Mouse (Mus musculus) thymus, postnatal 4 days (tissue): ENCODE results near the gene Wdr76.
"Not testable (repeated sequence)": the region's sequence is repeated elsewhere in the genome, so short reads cannot be mapped to it uniquely, and the experiment has no call there.

Experiments
- DNase-seq: peaks from one replicate; pipeline ENCODE4 v3.0.0; 2021

Gene Wdr76

GRCm38 (mm10) chr2:121522006-121522405 is 15.5 kb downstream of the Wdr76 start:
- no peak for DNase-seq

DNA sequence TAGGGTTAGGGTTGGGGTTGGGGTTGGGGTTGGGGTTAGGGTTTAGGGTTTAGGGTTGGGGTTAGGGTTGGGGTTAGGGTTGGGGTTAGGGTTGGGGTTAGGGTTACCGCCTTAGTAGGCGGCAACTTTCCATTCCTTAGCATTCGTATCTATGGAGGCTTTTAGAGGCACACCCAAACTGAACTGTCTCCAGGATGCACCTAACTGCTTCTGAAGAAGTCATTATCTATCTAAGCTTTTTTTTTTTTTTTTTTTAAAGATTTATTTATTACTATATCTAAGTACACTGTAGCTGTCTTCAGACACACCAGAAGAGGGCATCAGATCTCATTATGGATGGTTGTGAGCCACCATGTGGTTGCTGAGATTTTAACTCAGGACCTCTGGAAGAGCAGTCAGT is 16.3 kb downstream of the Wdr76 start:
- not testable (repeated sequence) for DNase-seq

- no peak for DNase-seq
Observed at GRCm38 (mm10) chr2:121525056-121525455, 18.5 kb downstream of the Wdr76 start.

- peak; percentile 16 for DNase-seq
Observed at GRCm38 (mm10) chr2:121544829-121545228, 38.3 kb downstream of the Wdr76 start.

- DNase-seq = no peak
Observed at GRCm38 (mm10) chr2:121549630-121550029, 43.1 kb downstream of the Wdr76 start.

DNA sequence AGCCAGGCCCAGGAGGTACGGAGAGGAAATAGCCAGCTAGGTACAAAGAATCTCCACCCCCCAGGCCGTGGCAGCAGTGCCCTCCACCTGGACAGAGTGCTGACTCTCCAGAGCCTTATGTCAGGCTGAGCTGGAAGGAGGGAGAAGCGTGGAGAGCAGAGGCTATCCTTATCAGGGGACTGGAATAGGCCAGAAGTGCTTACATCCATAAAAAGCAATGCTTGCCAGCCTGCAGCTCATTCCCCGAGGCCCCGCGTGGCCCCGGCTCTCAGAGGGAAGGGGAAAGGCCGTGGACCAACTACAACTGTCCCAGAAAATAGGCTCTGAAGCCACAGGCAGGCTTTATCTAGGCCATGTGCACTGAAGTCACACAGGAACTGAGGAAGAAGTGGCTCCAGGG is 44.7 kb downstream of the Wdr76 start:
- no peak for DNase-seq

- no peak for DNase-seq
Observed at GRCm38 (mm10) chr2:121563117-121563516, 56.6 kb downstream of the Wdr76 start.

DNA sequence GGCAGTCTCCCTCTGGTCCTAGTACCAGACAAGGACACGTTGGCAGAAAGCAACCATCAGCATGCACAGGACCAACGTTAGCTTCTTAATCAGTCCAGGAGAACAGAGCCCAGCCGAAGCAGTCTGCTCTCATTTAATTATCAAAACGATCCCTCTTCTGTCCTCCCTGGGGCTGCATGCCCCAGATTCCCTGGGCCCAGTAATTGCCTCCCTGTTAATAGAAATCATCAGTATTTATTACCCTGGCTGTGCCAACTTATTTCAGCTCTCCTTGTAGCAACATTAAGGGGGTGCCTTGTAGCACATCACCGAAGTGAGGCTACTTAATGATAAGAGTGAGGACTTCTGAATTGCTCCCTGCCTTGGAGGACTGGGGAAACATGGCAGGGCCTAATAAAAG is 59.4 kb downstream of the Wdr76 start:
- no peak for DNase-seq

GRCm38 (mm10) chr2:121570049-121570448 is 63.5 kb downstream of the Wdr76 start:
- DNase-seq = no peak

DNA sequence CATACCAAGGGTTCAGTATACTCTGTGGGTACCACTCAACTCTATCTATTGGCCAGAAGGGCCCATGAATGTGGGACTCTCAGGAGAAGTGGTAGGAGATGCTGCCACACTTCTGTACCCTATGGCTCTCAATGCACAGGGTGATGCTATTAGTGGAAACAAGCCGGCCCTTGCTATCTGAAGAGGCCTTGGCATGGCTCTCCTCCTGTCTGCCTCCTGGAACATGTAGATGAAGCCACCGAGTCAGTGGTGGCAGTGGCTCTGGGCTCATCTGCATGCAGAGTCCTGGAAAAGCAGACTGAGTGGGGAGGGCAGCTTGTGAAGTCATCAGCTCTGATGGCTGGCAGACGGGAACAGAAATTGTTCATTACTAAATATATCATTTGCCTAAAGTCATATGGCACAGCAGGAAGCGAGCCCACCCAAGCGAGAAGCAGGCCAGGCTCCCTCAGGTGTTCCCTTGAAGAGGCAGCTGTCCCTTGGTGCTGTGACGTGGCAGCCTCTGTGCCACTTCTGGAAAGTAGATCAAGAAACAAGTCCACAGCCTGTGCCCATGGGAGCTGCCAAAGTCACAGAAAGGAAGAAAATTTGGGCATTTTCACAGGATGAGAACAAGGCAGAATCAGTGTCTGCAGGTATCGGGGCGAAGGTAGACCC is 64.6 kb downstream of the Wdr76 start:
- DNase-seq = no peak

DNA sequence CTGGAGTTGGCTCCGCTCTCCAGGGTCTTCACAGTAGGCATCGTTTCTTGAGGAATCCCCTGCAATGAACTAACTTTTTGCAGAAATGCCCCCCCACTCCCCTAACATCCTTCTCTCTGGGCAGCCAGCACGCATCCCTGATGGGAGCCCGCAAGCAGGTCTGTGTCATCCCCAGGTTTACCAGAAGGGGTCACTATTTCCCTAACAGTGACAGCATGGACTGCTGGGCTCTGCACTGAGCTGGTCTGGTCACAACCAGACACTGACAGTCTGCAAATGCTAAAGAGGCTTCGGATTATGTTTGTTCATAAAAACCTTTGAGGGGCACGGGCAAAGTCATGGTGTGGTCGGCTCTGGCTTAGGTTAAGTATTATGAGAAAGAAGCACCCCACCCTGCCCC is 65.3 kb downstream of the Wdr76 start:
- DNase-seq = peak; percentile 83

- DNase-seq = no peak
Observed at GRCm38 (mm10) chr2:121574066-121574630, 67.6 kb downstream of the Wdr76 start.

DNA sequence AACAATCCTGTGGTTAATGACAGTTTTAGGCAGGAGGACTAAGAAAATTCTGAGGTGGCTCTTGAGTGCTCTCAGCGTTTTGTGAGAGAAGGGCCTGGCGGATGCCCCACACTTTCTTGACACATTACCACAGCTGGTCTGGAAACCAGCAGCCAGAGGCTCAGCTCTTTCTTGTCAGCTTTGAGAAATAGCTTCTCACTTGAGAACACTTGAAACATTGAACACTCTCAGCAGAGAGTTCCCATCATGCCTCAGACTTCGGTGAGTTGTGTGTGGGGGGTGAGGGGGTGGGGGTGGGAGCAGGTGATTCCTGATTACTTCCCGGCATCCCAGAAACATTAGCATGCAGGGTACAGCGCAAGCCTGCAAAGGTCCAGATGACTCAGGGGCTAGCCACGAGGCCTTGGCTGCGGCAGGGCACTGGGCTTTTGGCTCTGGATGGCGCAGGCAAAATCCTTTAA is 69.2 kb downstream of the Wdr76 start:
- no peak for DNase-seq

DNA sequence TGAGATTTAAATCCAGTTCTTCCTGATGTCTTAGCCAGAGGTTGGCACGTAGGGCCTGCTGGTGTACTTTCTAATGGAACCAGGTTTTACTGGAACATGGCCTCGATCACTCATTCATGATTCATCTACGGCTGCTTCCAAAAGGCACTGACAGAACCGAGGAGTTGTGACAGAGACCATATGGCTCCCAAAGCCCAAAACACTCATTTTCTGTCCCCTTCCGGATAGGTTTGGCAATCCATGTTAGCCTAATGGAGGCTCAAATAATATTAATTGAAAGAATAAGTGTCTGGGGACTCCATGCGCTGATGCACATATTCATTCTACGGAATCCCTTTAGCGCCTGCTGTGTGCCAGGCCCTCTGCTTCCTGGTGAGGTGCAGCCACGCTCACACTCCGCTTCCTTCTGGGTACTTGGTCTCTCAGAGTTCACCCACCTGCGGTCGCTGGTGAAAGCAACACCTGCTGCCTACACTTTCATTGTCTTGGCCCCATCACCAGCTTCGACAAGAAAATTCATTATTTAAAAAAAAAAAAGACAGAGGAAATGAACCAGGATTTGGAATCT is 76.4 kb downstream of the Wdr76 start:
- no peak for DNase-seq

DNA sequence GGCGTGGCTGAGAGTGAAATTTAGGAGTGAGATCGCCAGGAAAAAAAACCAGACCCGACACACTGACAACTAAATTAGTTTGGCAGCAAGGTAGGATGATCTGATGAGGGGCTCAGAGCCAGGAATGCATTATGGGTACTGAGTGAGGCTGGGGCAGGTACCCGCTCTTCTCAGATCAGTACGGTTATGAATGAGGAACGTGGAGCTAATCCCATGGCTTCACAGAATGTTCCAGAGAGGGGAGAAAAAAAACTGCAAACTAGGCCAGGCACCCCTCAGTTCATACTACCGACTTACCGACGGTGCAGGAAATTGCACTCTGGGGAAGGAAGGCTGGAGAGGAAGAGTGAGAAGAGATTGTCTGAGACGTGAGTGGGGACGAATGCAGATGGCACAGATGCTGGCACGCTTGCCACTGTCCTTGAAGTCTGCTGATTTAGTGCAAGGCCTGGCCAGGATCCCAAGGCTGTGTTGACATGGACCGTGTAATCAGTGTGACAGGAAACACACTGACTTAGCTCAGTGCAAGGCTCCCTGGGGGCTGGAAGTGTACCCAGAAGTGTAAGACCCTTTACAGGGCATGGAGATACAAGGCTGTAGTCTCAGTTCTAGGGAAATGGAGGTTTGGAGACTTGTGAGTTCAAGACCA is 77.1 kb downstream of the Wdr76 start:
- no peak for DNase-seq

DNA sequence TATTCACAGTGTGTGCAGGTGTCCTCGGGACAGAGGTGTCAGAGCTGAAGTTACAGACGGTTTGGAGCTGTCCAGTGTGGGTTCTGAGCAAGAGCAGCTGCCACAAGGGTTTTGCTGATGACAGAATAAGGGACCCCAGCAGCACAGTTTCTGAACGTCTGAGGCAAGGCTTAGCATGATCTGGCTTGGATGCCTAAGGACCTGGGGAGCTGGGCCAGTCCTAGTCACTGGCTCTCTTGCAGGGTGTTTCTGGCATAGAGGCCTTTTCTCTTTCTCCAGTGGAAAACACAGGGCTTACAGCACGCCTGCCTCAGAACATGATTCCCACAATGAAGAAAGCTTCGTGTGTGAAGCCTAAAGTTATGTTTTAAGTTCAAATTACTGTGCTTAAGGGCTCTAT is 78.2 kb downstream of the Wdr76 start:
- DNase-seq = no peak

GRCm38 (mm10) chr2:121587523-121588308 is 81.2 kb downstream of the Wdr76 start:
- peak; percentile 29 for DNase-seq

DNA sequence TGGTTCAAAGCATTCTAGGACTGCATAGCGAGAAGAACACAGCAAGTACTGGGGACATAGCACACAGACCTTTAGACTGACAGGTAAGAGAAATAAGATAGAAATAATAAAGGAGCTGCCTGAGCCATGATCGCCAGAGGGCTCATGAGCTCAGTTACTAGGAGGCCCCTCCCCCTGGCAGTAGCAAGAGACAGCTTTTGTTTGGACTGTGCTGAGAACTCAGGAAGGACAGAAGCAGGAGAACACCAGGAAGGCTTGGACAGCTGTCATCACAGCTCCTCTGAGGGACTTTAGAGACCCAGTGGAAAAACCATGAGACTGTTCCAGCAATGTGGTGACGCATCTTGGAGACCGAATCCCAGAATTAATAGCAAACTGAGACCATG is 81.8 kb downstream of the Wdr76 start:
- no peak for DNase-seq

DNA sequence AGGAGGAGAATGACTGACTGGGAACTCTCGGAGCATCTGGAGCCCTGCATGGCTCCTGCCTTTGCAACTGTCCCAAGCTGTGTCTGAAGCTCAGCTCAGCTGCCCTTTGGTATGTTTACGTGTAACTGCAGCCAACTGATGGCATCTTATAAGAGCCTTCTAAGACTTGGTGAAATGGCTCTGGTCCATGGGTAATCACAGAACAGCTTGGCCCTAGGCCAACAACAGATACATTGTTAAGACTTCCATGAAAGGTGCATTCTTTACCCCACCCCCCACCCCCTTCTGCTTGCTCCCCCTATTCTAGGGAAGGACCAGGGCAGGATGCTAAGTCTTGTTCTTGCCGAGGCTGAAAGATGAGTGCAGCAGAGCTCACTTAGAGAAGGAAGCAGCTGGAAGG is 87.6 kb downstream of the Wdr76 start:
- no peak for DNase-seq
